Mouse (Mus musculus) intestine, embryonic 14.5 days (tissue): ENCODE data around the gene Rnf217. TPM values are rescaled to one million over a fixed set of nuclear protein-coding genes. Genes with fewer than 3 reads are reported as not detected.

Experiments used
- ATAC-seq: fragments of 200-750 bp; cut with Nextera tagmentation; replicated peaks from 2 replicates; pipeline ENCODE4 v1.8.0; 2017; ENCODE audit warnings: low read depth, moderate number of reproducible peaks, moderate TSS enrichment, moderate library complexity; ENCODE audit not compliant: low FRiP score, low TSS enrichment
- DNase-seq: peaks from one replicate; pipeline ENCODE4 v3.0.0-alpha.2; 2018; ENCODE audit warnings: low spot score
- H3K27ac ChIP-seq: fragments of 300-500 bp; sonication (generic); 2 replicates; pipeline ENCODE4 v1.5.1; 2014; ENCODE audit warnings: low read depth, mild to moderate bottlenecking, control low read depth
- H3K27me3 ChIP-seq: fragments of 300-500 bp; sonication (generic); replicated peaks from 2 replicates; pipeline ENCODE4 v1.6.1; 2014; ENCODE audit warnings: low read length, control low read depth; ENCODE audit not compliant: control insufficient read depth, insufficient read depth
- H3K36me3 ChIP-seq: fragments of 300-500 bp; sonication (generic); 2 replicates; pipeline ENCODE4 v1.6.1; 2014; ENCODE audit warnings: low read length, control low read depth; ENCODE audit not compliant: control insufficient read depth, insufficient read depth
- H3K4me1 ChIP-seq: fragments of 300-500 bp; sonication (generic); replicated peaks from 2 replicates; pipeline ENCODE4 v1.6.1; 2014; ENCODE audit warnings: low read length, control low read depth, mixed read lengths; ENCODE audit not compliant: control insufficient read depth, insufficient read depth
- H3K4me2 ChIP-seq: fragments of 300-500 bp; sonication (generic); 2 replicates; pipeline ENCODE4 v1.6.1; 2014; ENCODE audit warnings: low read length
- H3K4me3 ChIP-seq: fragments of 300-500 bp; sonication (generic); 2 replicates; pipeline ENCODE4 v1.5.1; 2014; ENCODE audit warnings: low read depth, low read length, control low read depth, mixed read lengths
- H3K9ac ChIP-seq: fragments of 300-500 bp; sonication (generic); 2 replicates; pipeline ENCODE4 v1.6.1; 2014; ENCODE audit warnings: mild to moderate bottlenecking, low read length
- H3K9me3 ChIP-seq: fragments of 300-500 bp; sonication (generic); 2 replicates; pipeline ENCODE4 v1.6.1; 2016; ENCODE audit warnings: low read length, control low read depth; ENCODE audit not compliant: control insufficient read depth
- WGBS: fragments of 180-500 bp; shearing (Covaris S2); extraction: QIAGEN DNeasy Blood & Tissue Kit; methylation state at CpG from one replicate; pipeline ENCODE4 v1.1.7; 2014; 5-methylcytosine and 5-hydroxymethylcytosine counted together
- polyA plus RNA-seq: library from polyadenylated mRNA; unstranded; fragments of >200 nt; fragmentation: Nextera tagmentation; extraction: Ambion mirVana; gene quantifications from 2 replicates; pipeline ENCODE4 v1.2.1, GENCODE M21; 2014

The Rnf217 gene
- polyA plus RNA-seq, 1 experiment from 2014 or later: 3.5 TPM

DNA sequence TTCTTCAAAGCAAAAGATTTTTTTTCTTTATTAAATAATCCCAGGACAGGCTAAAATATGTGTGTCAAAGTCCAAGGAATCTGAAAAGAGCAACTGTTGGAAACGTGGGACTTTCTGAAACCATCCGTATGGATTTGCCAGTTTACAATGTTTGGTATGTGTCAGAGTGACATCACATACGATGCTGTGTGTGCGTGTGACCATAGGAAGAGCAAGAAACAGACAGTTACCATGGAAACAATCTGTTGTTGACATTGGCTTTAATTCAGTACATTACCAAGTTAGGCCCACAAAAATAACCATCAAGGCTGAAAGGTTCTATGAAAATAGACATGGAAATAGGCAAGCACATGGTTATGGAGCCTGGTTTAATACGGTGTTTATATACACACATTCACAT lies 107.3 kb downstream of the Rnf217 start:
- Histone ChIP-seq H3K27ac (no peak overlapping the region), H3K9ac (no peak overlapping the region), H3K4me1 (no peaks in the 10 kb centered on the region), H3K36me3 (peaks cover 10% of the 10 kb centered on the region), H3K9me3 (no peaks in the 10 kb centered on the region), H3K4me3 (no peak overlapping the region), H3K27me3 (no peaks in the 10 kb centered on the region), H3K4me2 (no peak overlapping the region)
- DNase-seq (no peak), ATAC-seq (no peak)
- WGBS: 77% methylated on average over 5 of the region's 5 CpGs

DNA sequence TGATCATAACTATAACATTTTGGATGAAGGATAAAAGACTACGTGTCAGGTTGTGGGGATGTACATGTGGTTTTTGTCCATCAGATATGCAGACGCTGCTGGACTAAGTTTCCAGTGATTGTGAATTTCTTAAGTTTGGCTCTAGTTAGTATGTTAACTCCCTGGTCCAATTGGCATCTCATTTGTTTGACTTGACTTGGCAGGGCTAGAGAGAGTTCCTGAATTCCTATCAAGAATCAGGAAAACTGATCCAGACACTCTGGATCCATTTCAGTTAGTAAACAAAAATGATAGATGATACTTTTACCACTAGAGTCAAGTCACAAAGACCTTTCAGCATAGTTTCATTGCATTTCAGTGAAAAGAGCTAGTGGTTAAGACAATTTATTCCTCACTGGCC lies 112.1 kb downstream of the Rnf217 start:
- ATAC-seq (no peak), DNase-seq (no peak)
- Histone ChIP-seq H3K9me3 (no peaks in the 10 kb centered on the region), H3K27ac (no peak overlapping the region), H3K9ac (no peak overlapping the region), H3K4me3 (no peak overlapping the region), H3K36me3 (no peaks in the 10 kb centered on the region; the same call in none of the 2 replicates), H3K4me2 (no peak overlapping the region), H3K4me1 (no peaks in the 10 kb centered on the region), H3K27me3 (no peaks in the 10 kb centered on the region)
- 76% methylated on average over 2 of the region's 2 CpGs for WGBS

DNA sequence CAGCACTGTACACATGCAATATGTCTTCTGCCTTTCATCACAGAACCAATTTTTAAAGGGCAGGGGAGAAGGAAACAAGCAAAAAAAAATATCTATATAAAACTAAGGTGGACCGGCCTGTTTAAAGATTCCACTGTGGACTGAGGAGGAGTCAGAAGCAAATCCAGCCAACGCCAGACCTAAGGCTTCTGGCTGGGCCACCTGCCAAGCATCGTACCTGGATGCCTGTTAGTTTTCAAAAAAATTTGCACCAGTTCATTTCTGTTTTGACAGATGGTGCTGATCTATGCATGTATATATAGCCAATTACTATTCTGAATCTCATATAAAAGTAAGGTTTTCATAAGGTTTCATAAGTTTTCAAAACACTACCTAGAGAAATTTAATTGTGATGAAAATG lies 113.2 kb downstream of the Rnf217 start:
- no peak overlapping the region for H3K4me3 ChIP-seq
- no peak for DNase-seq
- no peaks in the 10 kb centered on the region for H3K4me1 ChIP-seq
- no peaks in the 10 kb centered on the region for H3K27me3 ChIP-seq
- H3K9me3 ChIP-seq: no peaks in the 10 kb centered on the region
- H3K9ac ChIP-seq: no peak overlapping the region
- no peak overlapping the region for H3K27ac ChIP-seq
- no peaks in the 10 kb centered on the region; the same call in 1 of the 2 replicates for H3K36me3 ChIP-seq
- 50% methylated on average over 3 of the region's 3 CpGs for WGBS
- ATAC-seq: no peak
- no peak overlapping the region for H3K4me2 ChIP-seq

DNA sequence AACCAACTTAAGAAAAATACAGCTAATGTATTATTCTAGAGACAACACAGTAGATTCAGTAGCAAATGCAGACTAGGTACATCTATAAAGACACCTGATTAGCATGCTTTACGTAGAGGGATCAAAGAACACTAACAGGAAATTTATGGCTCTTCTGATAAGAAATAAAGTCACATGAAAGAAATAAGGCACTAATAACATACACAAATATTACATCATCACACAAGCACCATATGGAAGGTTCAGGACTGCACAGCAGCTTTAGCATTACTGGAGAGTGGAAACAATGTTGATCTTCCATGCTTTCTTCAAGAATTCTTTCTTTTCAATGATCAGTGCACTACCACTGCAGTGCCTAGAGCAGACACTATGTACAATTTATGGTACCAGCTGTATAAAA lies 114.7 kb downstream of the Rnf217 start:
- Histone ChIP-seq H3K9ac (no peak overlapping the region), H3K36me3 (peaks cover 8% of the 10 kb centered on the region; the same call in 1 of the 2 replicates), H3K4me2 (no peak overlapping the region), H3K9me3 (no peaks in the 10 kb centered on the region), H3K27ac (no peak overlapping the region), H3K4me3 (no peak overlapping the region), H3K4me1 (no peaks in the 10 kb centered on the region), H3K27me3 (no peaks in the 10 kb centered on the region)
- 64% methylated on average over 1 of the region's 1 CpGs for WGBS
- DNase-seq (no peak), ATAC-seq (no peak)

DNA sequence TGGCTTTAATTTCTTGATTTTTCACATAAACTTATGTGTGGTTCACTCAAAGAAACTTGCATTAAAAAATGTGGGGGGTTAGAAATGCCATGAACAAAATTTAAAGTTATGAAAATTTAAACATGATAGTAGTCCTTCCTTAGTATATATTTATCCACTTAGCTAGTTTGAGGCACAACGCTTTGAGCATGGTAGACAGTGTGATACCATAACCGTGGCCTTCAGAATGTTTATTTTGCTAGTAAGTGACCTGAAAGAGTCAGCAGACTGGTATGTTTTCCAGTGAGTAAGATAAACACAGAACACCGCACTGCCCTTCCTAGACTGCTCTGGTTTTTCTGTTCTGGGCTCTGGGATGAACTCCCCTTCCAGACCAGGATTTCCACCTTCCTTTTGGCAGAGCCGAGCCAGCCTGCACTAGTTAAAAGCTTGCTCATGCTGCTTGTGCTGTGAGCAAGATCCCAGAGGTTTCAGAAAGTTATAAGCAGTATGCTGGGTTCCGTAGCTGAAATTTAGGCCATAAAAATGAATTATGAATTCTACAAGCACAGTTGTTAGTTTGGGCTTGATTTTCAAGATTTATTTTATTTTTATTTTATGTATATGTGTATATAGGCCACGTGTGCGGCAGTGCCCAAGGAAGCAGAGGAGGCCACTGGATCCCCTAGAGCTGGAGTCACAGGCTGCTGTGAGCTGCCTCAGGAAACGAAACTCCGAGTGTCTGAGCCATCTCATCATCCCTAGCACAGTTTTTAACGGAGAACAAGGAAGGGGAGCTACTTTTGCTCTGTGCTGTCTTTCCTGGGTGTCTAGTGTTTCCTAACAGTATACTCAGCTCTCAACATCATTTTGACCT lies 141.7 kb downstream of the Rnf217 start:
- H3K36me3 ChIP-seq: no peaks in the 10 kb centered on the region
- no peak overlapping the region for H3K9ac ChIP-seq
- H3K27ac ChIP-seq: no peak overlapping the region
- WGBS: 35% methylated on average over 10 of the region's 10 CpGs
- H3K9me3 ChIP-seq: no peaks in the 10 kb centered on the region
- no peaks in the 10 kb centered on the region for H3K27me3 ChIP-seq
- ATAC-seq: no peak
- H3K4me1 ChIP-seq: no peaks in the 10 kb centered on the region; the same call in 1 of the 2 replicates
- no peak overlapping the region for H3K4me3 ChIP-seq
- H3K4me2 ChIP-seq: no peak overlapping the region
- no peak for DNase-seq

DNA sequence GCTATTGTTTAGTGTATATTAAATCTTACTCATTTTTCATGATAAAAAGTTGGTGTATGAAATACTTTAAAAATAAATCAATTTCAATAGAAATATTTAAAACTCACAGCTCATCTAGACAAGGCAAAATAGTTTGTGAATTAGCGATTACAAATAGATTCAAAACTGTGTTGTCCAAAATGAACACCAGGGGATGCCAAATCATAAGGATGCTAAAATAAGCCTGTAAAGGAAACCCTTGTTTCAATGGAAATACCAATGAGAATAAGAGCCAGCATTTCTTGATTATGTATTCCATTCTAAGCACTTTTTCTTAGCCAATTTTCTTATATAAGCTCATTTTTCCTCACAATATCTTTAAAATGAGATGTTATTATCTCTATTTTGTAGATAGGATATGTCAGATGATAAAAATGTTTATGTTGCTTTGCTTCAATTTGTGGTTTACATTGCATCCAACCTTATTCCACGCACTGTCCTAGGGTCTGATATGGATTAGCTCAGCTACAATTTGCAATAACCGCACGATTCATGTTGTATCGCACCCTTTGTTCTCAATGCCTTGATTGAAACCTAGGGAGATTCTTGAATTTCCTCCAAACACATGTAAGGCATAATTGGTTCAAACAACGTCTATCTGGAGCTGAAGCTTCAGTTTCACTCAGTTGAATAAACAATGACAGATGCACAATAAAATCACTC lies 143.0 kb downstream of the Rnf217 start:
- Histone ChIP-seq H3K4me2 (no peak overlapping the region), H3K27me3 (no peaks in the 10 kb centered on the region), H3K4me3 (no peak overlapping the region), H3K9ac (no peak overlapping the region), H3K27ac (no peak overlapping the region), H3K9me3 (no peaks in the 10 kb centered on the region), H3K36me3 (no peaks in the 10 kb centered on the region), H3K4me1 (no peaks in the 10 kb centered on the region; the same call in 1 of the 2 replicates)
- 82% methylated on average over 6 of the region's 6 CpGs for WGBS
- no peak for ATAC-seq
- no peak for DNase-seq

DNA sequence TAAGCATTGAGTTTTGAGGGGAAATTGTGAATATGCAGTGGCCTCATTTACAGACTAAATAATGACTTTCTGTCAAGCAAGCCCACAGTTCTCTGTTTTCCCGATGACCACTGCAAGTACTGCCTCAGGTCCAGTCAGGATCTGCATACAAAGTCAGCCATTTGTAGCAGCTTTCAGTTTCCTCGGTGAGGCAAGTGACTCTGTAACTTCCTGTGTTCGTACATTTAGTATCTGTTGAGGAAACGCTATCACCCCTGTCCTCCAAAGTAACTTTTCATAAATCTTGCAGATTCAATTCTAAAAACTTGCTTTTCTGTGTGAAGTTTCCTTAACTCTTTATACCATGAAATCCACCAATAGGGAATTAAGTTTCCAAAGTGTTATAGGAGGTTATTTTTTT lies 143.6 kb downstream of the Rnf217 start:
- WGBS: 59% methylated on average over 4 of the region's 4 CpGs
- H3K4me1 ChIP-seq: no peaks in the 10 kb centered on the region; the same call in 1 of the 2 replicates
- ATAC-seq (no peak), DNase-seq (no peak)
- no peak overlapping the region for H3K4me2 ChIP-seq
- H3K4me3 ChIP-seq: no peak overlapping the region
- H3K27ac ChIP-seq: no peak overlapping the region
- no peaks in the 10 kb centered on the region for H3K36me3 ChIP-seq
- no peak overlapping the region for H3K9ac ChIP-seq
- no peaks in the 10 kb centered on the region for H3K27me3 ChIP-seq
- H3K9me3 ChIP-seq: no peaks in the 10 kb centered on the region

DNA sequence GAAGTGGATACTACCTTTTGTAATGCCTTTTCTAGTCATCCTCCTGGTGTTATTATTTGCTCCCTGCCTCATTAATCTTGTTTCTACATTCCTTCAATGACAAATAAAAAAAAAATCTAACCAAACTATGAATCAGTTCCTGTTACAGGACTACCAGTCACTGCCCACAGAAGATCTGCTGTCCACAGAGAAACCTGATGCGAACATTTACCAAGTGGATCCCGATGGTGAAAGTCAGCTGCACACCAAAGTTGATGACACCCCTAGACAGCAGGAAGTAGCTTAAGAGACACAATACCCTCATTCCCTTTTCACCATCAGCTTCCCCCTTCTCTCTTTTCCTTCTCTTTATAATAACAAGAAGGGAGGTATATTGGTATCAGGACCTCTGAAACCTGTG lies 145.9 kb downstream of the Rnf217 start:
- Histone ChIP-seq H3K9me3 (no peaks in the 10 kb centered on the region), H3K4me1 (no peaks in the 10 kb centered on the region; the same call in 1 of the 2 replicates), H3K4me3 (no peak overlapping the region), H3K9ac (no peak overlapping the region), H3K27ac (no peak overlapping the region), H3K27me3 (no peaks in the 10 kb centered on the region), H3K36me3 (no peaks in the 10 kb centered on the region), H3K4me2 (no peak overlapping the region)
- no peak for DNase-seq
- 94% methylated on average over 2 of the region's 2 CpGs for WGBS
- no peak for ATAC-seq
